Mouse (Mus musculus): ENCODE results near the gene Soat2.

DNA sequence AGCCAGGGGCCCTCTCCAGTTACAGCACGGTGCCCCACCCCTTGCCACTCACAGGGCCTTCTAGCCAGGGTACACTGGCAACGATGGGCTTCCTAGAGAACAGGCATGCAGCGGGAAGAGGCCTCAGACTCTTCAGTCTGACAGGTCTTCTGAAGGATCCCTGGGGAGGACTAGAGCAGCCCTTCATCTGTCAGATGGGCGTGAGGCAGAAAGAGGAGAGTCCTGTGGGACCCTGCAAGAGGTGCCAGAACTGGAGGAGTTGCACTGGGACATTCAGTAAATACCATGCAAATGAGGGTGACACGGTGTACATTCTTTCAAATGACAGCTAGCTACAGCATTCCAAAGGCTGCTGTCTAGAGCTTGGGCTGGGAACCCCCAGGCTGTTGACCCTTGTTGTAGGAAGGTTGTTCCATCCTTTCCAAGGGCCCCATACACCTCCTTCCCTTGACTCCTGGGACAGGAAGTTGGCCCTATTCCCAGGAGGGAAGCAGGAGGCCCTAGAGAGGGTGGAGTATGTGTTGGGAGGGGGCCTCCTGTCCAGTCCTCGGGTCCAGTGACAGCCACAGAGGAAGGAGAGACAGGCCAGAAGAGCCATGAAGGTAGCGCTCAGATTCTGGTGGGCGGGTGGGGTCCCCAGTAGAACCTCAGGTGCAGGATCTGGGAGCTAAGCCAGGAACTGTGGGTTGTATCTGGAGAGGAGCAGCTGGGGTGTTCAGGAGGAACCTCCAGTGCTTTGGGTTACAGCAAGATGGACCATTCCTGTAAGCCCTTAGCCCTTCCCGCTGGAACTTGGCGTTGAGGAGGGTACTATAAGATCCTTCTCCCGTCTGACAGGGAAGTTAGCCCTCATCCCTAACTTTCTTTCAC is 48.4 kb upstream of the Soat2 start:
- TF ChIP-seq CTCF (IDR thresholded peaks at IDR 0.05; ENCODE audit: borderline replicate concordance, extremely low read depth, insufficient read depth, insufficient read length) (no peak), POLR2A (IDR thresholded peaks at IDR 0.05; ENCODE audit: borderline replicate concordance, extremely low read depth, insufficient read depth, insufficient read length, poor library complexity, severe bottlenecking) (no peak)

Measured in brain, embryonic 14.5 days (tissue).